Mouse (Mus musculus) spleen, adult 12 weeks (tissue): ENCODE measurements around the gene Crcp.

Source experiments
- DNase-seq: peaks from one replicate; pipeline ENCODE4 v3.0.0; 2022; ENCODE audit warnings: low spot score

The Crcp gene

DNA sequence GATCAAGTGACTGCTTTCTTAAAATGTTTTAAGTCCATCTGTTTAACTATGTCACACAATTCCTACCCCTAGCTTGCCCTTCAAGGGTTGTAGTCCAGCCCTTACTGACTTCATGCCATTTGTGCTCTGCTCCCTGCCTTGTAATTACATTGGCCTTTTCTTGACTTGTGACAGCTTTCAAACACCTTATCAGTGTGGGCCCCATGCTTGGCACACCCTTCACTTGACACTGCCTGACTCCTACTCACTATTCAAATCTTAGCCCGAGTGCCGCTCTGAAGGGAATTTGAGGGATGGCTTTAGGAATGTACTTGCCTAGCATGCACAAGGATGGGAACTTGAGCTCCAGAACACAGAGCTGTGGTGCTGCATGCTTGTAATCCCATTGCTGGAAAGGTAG lies 68.7 kb downstream of the Crcp start:
- no peak for DNase-seq

- no peak for DNase-seq
These were observed 72.6 kb downstream of the Crcp start for GRCm38 (mm10) chr5:130101724-130102123.

DNA sequence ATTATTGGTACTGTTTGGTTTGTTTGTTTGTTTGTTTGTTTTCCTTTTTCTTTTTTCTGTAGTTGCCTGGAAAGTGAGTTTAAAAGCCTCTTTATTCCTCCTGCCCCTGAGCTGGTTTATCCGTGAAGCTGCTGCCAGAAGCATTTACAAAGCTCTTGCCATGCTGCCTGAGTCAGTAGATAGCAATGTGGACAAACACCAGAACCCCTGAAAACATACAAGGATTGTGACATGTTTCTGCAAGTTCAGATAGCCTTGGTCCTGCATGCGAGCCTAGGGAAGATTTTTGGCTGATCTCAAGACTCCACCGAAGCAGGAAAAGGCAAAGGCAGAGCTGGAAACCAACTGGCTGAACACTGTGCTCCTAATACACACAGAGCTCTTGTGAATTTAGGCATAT lies 80.3 kb downstream of the Crcp start:
- no peak for DNase-seq
